Mouse (Mus musculus) heart, adult 2 months (tissue): ENCODE results near the gene Mtr. TPM values are rescaled to one million over a fixed set of nuclear protein-coding genes. Genes with fewer than 3 reads are reported as not detected.
A peak's percentile ranks its signal among the peaks of the same experiment; 100 is the strongest.

Experiments
- DNase-seq, 2 experiments: peaks; one replicate each; pipeline ENCODE4 v3.0.0; 2021
- H3K27ac ChIP-seq: fragments of 200-600 bp; 2 replicates; pipeline ENCODE4 v1.8.1; 2022
- H3K27me3 ChIP-seq: fragments of 200-500 bp; 2 replicates; pipeline ENCODE4 v1.6.1; 2012; ENCODE audit warnings: mild to moderate bottlenecking, low read length, inconsistent platforms, mixed read lengths; ENCODE audit not compliant: control insufficient read depth, insufficient read depth
- H3K36me3 ChIP-seq: fragments of 200-500 bp; 2 replicates; pipeline ENCODE4 v1.6.1; 2012; ENCODE audit warnings: low read length, inconsistent platforms; ENCODE audit not compliant: control insufficient read depth, insufficient read depth
- H3K4me1 ChIP-seq: fragments of 200-500 bp; 2 replicates; pipeline ENCODE4 v1.6.1; 2011; ENCODE audit warnings: low read length; ENCODE audit not compliant: control insufficient read depth, insufficient read depth
- H3K4me3 ChIP-seq: fragments of 200-600 bp; 2 replicates; pipeline ENCODE4 v1.8.1; 2022
- H3K79me2 ChIP-seq: fragments of 200-500 bp; replicated peaks from 2 replicates; pipeline ENCODE4 v1.6.1; 2012; ENCODE audit warnings: mild to moderate bottlenecking, inconsistent platforms, low read length, moderate library complexity, mixed read lengths; ENCODE audit not compliant: control insufficient read depth, insufficient read depth
- H3K9ac ChIP-seq: fragments of 200-500 bp; 2 replicates; pipeline ENCODE4 v1.6.1; 2012; ENCODE audit warnings: low read depth, mild to moderate bottlenecking, control low read depth, inconsistent platforms, low read length, mixed read lengths
- CTCF ChIP-seq: fragments of 200-600 bp; IDR thresholded peaks from 2 replicates; pipeline ENCODE4 v1.8.1; 2022; ENCODE audit warnings: antibody characterized with exemption, mild to moderate bottlenecking, moderate library complexity
- EP300 ChIP-seq: fragments of 200-500 bp; IDR thresholded peaks from 2 replicates; pipeline ENCODE4 v1.6.1; 2011; ENCODE audit warnings: low read depth, low read length, control low read depth; ENCODE audit not compliant: insufficient read depth
- POLR2A ChIP-seq: fragments of 200-500 bp; IDR thresholded peaks from 2 replicates; pipeline ENCODE4 v1.6.1; 2011; ENCODE audit warnings: mild to moderate bottlenecking, low read depth, low read length, control low read depth; ENCODE audit not compliant: insufficient read depth
- WGBS: fragments of 180-500 bp; shearing (Covaris S2); methylation state at CpG from one replicate; pipeline ENCODE4 v1.1.7; 2018; 5-methylcytosine and 5-hydroxymethylcytosine counted together
- intact Hi-C: fragments of 180-260 bp; cut with DNase I; formaldehyde crosslinking; loops from one replicate; pipeline ENCODE4 v1.15.1; 2025
- polyA plus RNA-seq: library from polyadenylated mRNA; depleted of rRNA; stranded (reverse); fragments of >200 nt; gene quantifications from 2 replicates; pipeline ENCODE4 v1.2.3, GENCODE M21; 2012
- total RNA-seq, 2 experiments: library from RNA; stranded (reverse); gene quantifications; 2 replicates each; pipeline ENCODE4 v1.2.3; 2021

The Mtr gene
- total and polyA plus RNA-seq, 3 experiments: 42.2 to 103 (median 88.1) TPM

- H3K36me3 ChIP-seq: peaks cover 24% of the 10 kb centered on the region
These were observed 38.8 kb upstream of the Mtr start for GRCm38 (mm10) chr13:12296701-12297100.

DNA sequence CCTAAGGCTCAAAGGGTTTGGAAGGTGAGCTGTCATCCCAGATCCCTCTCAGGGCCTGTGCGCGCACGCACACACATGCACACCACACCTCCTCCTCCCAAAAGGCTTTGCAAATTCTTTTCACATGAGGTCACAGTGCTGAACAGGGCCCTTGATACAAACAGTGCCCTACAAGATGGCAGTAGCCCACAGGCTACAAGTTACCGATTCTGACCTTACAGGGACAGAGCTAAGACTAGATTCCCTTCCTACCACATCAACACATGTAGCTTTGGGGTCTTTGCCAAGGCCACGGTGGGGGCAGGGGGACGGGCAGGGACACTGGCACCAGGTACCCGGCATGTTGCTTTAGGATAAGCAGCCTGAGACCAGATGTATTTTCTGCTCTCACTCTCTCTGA is 35.9 kb upstream of the Mtr start:
- Histone ChIP-seq H3K4me1 (peaks cover 2% of the 10 kb centered on the region; the same call in 1 of the 2 replicates), H3K36me3 (peaks cover 17% of the 10 kb centered on the region), H3K27me3 (no peaks in the 10 kb centered on the region), H3K4me3 (no peak overlapping the region), H3K79me2 (no peaks in the 10 kb centered on the region), H3K27ac (peak overlapping the region; percentile 87), H3K9ac (no peak overlapping the region)
- WGBS: 56% methylated on average over 7 of the region's 7 CpGs
- peak; percentile 50 to 62 for DNase-seq
- intact Hi-C loops: no loop called here
- TF ChIP-seq EP300: peak; percentile 65
- TF ChIP-seq POLR2A: no peak
- TF ChIP-seq CTCF: no peak

More at GRCm38 (mm10) chr13:12296701-12297100, 38.8 kb upstream of the Mtr start:
- peak overlapping the region; percentile 87 for H3K27ac ChIP-seq
- intact Hi-C loops: loop anchor here (5.0 kb wide), 2 partner anchors 41 to 91 kb away; no protein-coding TSS in a partner anchor
- H3K9ac ChIP-seq: no peak overlapping the region
- TF ChIP-seq CTCF (peak; percentile 67), POLR2A (no peak), EP300 (no peak)
- H3K79me2 ChIP-seq: no peaks in the 10 kb centered on the region
- H3K4me3 ChIP-seq: no peak overlapping the region
- H3K4me1 ChIP-seq: peaks cover 2% of the 10 kb centered on the region; the same call in 1 of the 2 replicates
- WGBS: 64% methylated on average over 3 of the region's 3 CpGs
- H3K27me3 ChIP-seq: no peaks in the 10 kb centered on the region
- no peak for DNase-seq

DNA sequence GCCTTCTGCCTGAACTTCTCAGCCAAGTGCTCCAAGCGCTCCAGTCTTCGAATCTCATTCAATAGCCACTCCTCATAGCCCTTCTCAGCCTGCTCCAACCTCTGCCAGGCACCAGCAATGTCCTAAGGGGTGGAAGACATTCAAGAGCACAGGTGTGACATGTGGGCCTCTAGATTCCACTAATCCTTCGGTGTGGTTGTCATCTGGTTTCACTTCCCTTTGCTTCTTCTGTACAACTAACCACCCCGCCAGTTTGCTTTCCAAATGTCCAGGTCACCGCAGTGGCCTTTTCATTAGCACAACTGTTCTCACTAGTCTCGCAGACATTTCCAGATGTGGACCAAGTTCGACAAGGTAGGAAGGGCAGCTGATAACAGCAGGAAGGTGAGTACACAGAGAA is 32.8 kb upstream of the Mtr start:
- no peak overlapping the region; the same call in 1 of the 2 replicates for H3K27ac ChIP-seq
- H3K4me3 ChIP-seq: no peak overlapping the region
- no peaks in the 10 kb centered on the region for H3K79me2 ChIP-seq
- TF ChIP-seq CTCF (no peak), EP300 (no peak)
- no peak for DNase-seq
- no peak overlapping the region for H3K9ac ChIP-seq
- H3K27me3 ChIP-seq: no peaks in the 10 kb centered on the region
- intact Hi-C loops: no loop called here
- H3K36me3 ChIP-seq: peaks cover 10% of the 10 kb centered on the region; the same call in 1 of the 2 replicates
- 79% methylated on average over 7 of the region's 7 CpGs for WGBS
- peaks cover 2% of the 10 kb centered on the region; the same call in 1 of the 2 replicates for H3K4me1 ChIP-seq

DNA sequence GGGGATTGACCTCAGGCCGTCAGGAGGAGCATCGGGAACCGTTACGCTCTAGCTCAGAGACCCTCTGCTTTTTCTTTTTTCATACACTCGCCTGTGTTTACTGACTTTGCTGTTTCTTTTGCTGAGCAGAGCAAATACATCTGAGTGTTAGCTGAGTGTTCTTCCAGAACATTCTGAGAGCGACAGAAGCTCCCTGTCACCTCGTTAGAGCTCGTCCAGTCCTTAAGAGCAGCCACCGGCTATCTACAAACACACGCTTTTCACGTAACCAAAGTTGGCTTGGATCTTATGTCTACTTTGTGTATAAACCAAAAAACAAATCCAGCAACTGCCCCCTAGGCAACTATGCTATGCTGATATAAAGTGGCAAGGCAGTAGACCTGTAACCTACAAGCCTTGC is 26.6 kb upstream of the Mtr start:
- no peak for DNase-seq
- Histone ChIP-seq H3K27ac (peak overlapping the region; percentile 84), H3K4me3 (no peak overlapping the region), H3K79me2 (no peaks in the 10 kb centered on the region), H3K4me1 (peaks cover 1% of the 10 kb centered on the region; the same call in 1 of the 2 replicates), H3K36me3 (peaks cover 26% of the 10 kb centered on the region), H3K27me3 (no peaks in the 10 kb centered on the region), H3K9ac (peak overlapping the region; percentile 3)
- no peak for TF ChIP-seq POLR2A
- TF ChIP-seq CTCF: no peak
- TF ChIP-seq EP300: no peak
- intact Hi-C loops: loop anchor here (5.0 kb wide), 1 partner anchor 88 kb away; no protein-coding TSS in a partner anchor
- 75% methylated on average over 11 of the region's 11 CpGs for WGBS

DNA sequence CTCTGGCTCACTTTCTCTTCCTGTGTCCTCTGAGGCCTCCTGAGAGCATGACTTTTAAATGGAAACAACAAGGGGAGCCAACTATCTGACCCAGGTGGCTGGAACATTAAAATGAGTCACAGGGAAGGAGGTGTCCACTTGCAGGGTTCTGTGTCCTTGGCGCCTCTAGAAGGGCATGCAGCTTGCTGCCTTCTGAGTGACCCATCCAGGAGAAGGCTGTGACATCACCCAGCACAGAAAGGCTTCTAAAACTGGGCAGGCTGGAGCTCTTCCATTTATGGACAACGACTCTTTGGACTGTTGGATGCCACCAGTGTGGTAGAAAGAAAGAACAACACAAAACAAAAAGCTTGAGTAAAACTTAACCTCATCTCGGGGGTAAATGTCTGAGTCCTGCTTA is 25.9 kb upstream of the Mtr start:
- H3K27ac ChIP-seq: peak overlapping the region; percentile 84
- no peaks in the 10 kb centered on the region for H3K27me3 ChIP-seq
- no peak overlapping the region for H3K4me3 ChIP-seq
- 63% methylated on average over 3 of the region's 3 CpGs for WGBS
- peaks cover 28% of the 10 kb centered on the region for H3K36me3 ChIP-seq
- intact Hi-C loops: loop anchor here (5.0 kb wide), 1 partner anchor 88 kb away; no protein-coding TSS in a partner anchor
- H3K9ac ChIP-seq: no peak overlapping the region
- TF ChIP-seq POLR2A: 0 out of 2 replicates have a peak, but pooled peaks have one; percentile 6
- TF ChIP-seq CTCF: no peak
- peak; percentile 92 for TF ChIP-seq EP300
- H3K79me2 ChIP-seq: no peaks in the 10 kb centered on the region
- DNase-seq: peak in 1 of 2 experiments; percentile 79
- peaks cover 1% of the 10 kb centered on the region; the same call in 1 of the 2 replicates for H3K4me1 ChIP-seq

- Histone ChIP-seq H3K27me3 (no peaks in the 10 kb centered on the region), H3K9ac (no peak overlapping the region), H3K79me2 (no peaks in the 10 kb centered on the region), H3K27ac (peak overlapping the region; percentile 49; the same call in 1 of the 2 replicates), H3K4me3 (no peak overlapping the region), H3K4me1 (peaks cover 2% of the 10 kb centered on the region; the same call in 1 of the 2 replicates), H3K36me3 (peaks cover 16% of the 10 kb centered on the region; the same call in 1 of the 2 replicates)
- intact Hi-C loops: no loop called here
- peak in 1 of 2 experiments; percentile 30 for DNase-seq
- TF ChIP-seq EP300 (peak; percentile 50; the same call in 1 of the 2 replicates), POLR2A (no peak), CTCF (no peak)
- WGBS: 43% methylated on average over 6 of the region's 6 CpGs
These were observed 16.8 kb upstream of the Mtr start for GRCm38 (mm10) chr13:12274721-12275120.
